Mouse (Mus musculus): Measurements from ENCODE around the gene Arg2.

GRCm38 (mm10) chr12:79138999-79139398, 8.4 kb downstream of the Arg2 start:
- TF ChIP-seq CTCF (IDR thresholded peaks at IDR 0.05; ENCODE audit: borderline replicate concordance, control insufficient read depth, extremely low read depth, insufficient read depth, low read length, poor library complexity) (no peak), POLR2A (IDR thresholded peaks at IDR 0.05; ENCODE audit: control insufficient read depth, extremely low read depth, insufficient read depth, low read length, poor library complexity) (no peak)

Measured in thymus, adult 2 months (tissue).